Mouse (Mus musculus): ENCODE data around the gene Ifna7.
"Not testable (repeated sequence)": the region's sequence is repeated elsewhere in the genome, so short reads cannot be mapped to it uniquely, and the experiment has no call there.

Gene Ifna7

DNA sequence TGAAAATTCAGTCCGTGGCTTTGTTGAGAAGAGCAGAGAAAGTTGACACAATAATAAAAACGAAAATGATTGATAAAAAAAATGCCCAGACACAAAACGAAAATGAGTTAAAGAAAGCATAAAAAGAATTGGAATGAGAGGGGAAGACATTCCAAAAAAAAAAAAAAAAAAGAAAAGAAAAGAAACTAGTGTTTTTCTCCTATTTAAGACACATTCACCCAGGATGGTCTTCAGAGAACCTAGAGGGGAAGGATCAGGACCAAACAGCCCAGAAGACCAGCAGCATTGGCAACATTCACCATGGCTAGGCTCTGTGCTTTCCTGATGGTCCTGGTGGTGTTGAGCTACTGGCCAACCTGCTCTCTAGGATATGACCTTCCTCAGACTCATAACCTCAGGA is at the start of gene Ifna7:
Ifna7 (plus strand) TSS at position 301 of the 400 bp plus-strand sequence.
- DNase-seq (ENCODE audit: low spot score), result no peak

DNA sequence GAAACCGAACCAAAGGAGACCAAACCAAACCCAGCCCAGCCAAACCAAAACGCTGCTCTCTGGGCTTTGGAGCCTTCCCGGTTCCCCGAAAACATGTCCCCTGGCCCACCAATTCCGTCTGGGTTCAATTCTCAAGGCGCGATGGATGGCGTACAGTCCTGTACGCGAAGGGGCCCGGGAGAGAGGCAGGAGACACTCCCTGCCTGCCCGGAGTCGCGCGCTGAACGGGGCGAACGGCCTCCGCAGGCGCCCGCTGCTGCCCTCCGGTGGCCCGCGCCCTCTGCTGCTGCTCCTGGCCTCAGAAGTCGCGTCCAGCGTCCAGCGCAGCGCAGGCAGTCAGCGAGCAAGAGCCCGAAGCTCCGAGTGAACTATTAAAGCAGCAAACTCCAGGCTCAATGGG is 42.5 kb upstream of the Ifna7 start, which contains the start of gene Gm13290:
Gm13290 (plus strand) TSS at position 301 of the 400 bp plus-strand sequence.
- DNase-seq (ENCODE audit: low spot score), result not testable (repeated sequence)

DNA sequence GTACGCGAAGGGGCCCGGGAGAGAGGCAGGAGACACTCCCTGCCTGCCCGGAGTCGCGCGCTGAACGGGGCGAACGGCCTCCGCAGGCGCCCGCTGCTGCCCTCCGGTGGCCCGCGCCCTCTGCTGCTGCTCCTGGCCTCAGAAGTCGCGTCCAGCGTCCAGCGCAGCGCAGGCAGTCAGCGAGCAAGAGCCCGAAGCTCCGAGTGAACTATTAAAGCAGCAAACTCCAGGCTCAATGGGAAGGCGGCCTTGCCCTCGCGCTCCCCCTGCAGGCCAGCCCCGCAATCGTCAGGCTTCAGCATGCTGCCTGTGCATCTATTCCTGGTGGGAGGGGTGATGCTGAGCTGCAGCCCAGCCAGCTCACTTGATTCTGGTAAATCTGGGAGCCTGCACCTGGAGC is 39.4 kb upstream of the Ifna7 start, which contains the start of gene Gm13289:
Gm13289 (plus strand) TSS at position 301 of the 400 bp plus-strand sequence.
- not testable (repeated sequence) for DNase-seq (ENCODE audit: low spot score)

- not testable (repeated sequence) for DNase-seq (ENCODE audit: low spot score)
Measured at GRCm38 (mm10) chr4:88779550-88779949, 36.5 kb upstream of the Ifna7 start, which contains the start of gene Gm13272. TSS of gene Gm13272 (plus strand) at chr4:88779850.

DNA sequence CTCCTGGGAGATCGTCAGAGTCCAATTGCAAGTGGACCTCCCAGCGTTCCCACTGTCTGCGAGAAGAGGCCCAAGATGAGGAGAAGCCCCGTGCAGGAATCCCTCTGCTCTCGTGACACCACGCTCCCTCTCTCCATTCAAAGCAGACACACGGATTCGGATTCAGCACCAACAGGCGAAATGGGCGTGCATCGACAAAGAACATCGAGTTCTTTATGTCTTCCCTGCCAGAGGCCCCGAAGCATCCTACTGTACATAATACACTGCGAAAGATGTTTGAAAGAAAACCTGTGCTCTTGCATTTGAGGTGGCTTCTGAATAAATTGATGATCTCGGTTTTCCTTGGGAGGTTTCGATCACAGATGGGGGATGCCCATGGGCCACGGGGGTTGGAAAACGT is 35.7 kb upstream of the Ifna7 start:
- DNase-seq (ENCODE audit: low spot score), result not testable (repeated sequence)

GRCm38 (mm10) chr4:88781831-88782230 is 34.2 kb upstream of the Ifna7 start, which contains the start of gene Ifnz:
TSS of gene Ifnz (plus strand) at chr4:88782131.
- not testable (repeated sequence) for DNase-seq (ENCODE audit: low spot score)

DNA sequence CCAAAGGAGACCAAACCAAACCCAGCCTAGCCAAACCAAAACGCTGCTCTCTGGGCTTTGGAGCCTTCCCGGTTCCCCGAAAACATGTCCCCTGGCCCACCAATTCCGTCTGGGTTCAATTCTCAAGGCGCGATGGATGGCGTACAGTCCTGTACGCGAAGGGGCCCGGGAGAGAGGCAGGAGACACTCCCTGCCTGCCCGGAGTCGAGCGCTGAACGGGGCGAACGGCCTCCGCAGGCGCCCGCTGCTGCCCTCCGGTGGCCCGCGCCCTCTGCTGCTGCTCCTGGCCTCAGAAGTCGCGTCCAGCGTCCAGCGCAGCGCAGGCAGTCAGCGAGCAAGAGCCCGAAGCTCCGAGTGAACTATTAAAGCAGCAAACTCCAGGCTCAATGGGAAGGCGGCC is 33.7 kb upstream of the Ifna7 start:
- not testable (repeated sequence) for DNase-seq (ENCODE audit: low spot score)

DNA sequence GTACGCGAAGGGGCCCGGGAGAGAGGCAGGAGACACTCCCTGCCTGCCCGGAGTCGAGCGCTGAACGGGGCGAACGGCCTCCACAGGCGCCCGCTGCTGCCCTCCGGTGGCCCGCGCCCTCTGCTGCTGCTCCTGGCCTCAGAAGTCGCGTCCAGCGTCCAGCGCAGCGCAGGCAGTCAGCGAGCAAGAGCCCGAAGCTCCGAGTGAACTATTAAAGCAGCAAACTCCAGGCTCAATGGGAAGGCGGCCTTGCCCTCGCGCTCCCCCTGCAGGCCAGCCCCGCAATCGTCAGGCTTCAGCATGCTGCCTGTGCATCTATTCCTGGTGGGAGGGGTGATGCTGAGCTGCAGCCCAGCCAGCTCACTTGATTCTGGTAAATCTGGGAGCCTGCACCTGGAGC is 30.6 kb upstream of the Ifna7 start, which contains the start of gene Gm13276:
Gm13276 (plus strand) TSS at position 301 of the 400 bp plus-strand sequence.
- not testable (repeated sequence) for DNase-seq (ENCODE audit: low spot score)

GRCm38 (mm10) chr4:88788402-88788801 is 27.6 kb upstream of the Ifna7 start, which contains the start of gene Gm13277:
TSS of gene Gm13277 (plus strand) at chr4:88788632.
- peak; percentile 67 for DNase-seq (ENCODE audit: low spot score)

DNA sequence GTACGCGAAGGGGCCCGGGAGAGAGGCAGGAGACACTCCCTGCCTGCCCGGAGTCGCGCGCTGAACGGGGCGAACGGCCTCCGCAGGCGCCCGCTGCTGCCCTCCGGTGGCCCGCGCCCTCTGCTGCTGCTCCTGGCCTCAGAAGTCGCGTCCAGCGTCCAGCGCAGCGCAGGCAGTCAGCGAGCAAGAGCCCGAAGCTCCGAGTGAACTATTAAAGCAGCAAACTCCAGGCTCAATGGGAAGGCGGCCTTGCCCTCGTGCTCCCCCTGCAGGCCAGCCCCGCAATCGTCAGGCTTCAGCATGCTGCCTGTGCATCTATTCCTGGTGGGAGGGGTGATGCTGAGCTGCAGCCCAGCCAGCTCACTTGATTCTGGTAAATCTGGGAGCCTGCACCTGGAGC is 24.8 kb upstream of the Ifna7 start, which contains the start of gene Gm13278:
Gm13278 (plus strand) TSS at position 301 of the 400 bp plus-strand sequence.
- DNase-seq (ENCODE audit: low spot score), result not testable (repeated sequence)

GRCm38 (mm10) chr4:88793936-88794675 is 21.9 kb upstream of the Ifna7 start, which contains the start of gene Gm13275:
TSS of gene Gm13275 (plus strand) at chr4:88794487.
- DNase-seq (ENCODE audit: low spot score), result peak; percentile 72

GRCm38 (mm10) chr4:88797097-88797496 is 18.9 kb upstream of the Ifna7 start, which contains the start of gene Gm13279:
TSS of gene Gm13279 (plus strand) at chr4:88797397.
- DNase-seq (ENCODE audit: low spot score), result not testable (repeated sequence)

GRCm38 (mm10) chr4:88799365-88799764 is 16.7 kb upstream of the Ifna7 start, which contains the start of gene Gm13285:
TSS of gene Gm13285 (plus strand) at chr4:88799665.
- not testable (repeated sequence) for DNase-seq (ENCODE audit: low spot score)

DNA sequence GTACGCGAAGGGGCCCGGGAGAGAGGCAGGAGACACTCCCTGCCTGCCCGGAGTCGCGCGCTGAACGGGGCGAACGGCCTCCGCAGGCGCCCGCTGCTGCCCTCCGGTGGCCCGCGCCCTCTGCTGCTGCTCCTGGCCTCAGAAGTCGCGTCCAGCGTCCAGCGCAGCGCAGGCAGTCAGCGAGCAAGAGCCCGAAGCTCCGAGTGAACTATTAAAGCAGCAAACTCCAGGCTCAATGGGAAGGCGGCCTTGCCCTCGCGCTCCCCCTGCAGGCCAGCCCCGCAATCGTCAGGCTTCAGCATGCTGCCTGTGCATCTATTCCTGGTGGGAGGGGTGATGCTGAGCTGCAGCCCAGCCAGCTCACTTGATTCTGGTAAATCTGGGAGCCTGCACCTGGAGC is 13.1 kb upstream of the Ifna7 start, which contains the start of gene Gm13287:
Gm13287 (plus strand) TSS at position 301 of the 400 bp plus-strand sequence.
- DNase-seq (ENCODE audit: low spot score), result not testable (repeated sequence)

- DNase-seq (ENCODE audit: low spot score), result not testable (repeated sequence)
Measured at GRCm38 (mm10) chr4:88805231-88805630, 10.8 kb upstream of the Ifna7 start, which contains the start of gene Gm13288. TSS of gene Gm13288 (plus strand) at chr4:88805531.

DNA sequence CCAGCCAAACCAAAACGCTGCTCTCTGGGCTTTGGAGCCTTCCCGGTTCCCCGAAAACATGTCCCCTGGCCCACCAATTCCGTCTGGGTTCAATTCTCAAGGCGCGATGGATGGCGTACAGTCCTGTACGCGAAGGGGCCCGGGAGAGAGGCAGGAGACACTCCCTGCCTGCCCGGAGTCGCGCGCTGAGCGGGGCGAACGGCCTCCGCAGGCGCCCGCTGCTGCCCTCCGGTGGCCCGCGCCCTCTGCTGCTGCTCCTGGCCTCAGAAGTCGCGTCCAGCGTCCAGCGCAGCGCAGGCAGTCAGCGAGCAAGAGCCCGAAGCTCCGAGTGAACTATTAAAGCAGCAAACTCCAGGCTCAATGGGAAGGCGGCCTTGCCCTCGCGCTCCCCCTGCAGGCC is 10.3 kb upstream of the Ifna7 start:
- not testable (repeated sequence) for DNase-seq (ENCODE audit: low spot score)

DNA sequence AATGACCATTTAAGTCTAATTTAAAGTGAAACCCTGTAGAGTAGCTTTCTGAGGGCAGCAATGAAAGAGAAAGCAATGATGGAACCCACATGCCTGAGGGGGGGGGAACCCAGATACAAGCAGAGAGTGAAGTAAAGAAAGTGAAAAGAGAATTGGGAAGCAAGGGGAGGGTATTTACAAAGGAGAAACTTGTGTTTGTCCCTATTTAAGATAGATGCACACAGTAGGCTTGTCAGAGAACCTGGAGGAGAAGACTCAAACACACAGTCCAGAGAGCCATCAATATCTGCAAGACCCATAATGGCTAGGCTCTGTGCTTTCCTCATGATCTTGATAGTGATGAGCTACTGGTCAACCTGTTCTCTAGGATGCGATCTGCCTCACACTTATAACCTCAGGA is 3.6 kb downstream of the Ifna7 start, which contains the start of gene Ifna11:
Ifna11 (plus strand) TSS at position 301 of the 400 bp plus-strand sequence.
- no peak for DNase-seq (ENCODE audit: low spot score)

DNA sequence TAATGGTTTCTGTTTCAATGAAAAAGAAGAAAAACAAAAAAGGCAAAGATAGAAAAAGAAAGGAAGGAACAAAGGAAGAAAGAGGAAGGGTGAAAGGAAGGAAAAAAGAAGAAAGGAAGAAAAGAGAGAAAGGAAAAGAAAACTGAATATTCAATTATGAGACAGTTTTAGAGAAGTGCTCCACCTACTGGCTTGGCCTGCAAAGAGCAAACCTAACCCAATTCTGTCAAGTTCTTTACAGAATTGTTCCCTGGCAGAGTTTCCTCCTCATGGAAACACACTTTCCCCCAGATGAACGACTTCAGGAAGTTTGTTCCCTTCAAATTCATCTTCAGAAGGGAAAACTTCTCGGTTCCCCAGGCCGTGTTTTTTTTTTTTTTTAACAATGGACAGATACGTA is 7.0 kb downstream of the Ifna7 start:
- DNase-seq (ENCODE audit: low spot score), result no peak

- not testable (repeated sequence) for DNase-seq (ENCODE audit: low spot score)
Measured at GRCm38 (mm10) chr4:88827116-88827515, 11.1 kb downstream of the Ifna7 start, which contains the start of gene Ifna6. TSS of gene Ifna6 (plus strand) at chr4:88827416.

DNA sequence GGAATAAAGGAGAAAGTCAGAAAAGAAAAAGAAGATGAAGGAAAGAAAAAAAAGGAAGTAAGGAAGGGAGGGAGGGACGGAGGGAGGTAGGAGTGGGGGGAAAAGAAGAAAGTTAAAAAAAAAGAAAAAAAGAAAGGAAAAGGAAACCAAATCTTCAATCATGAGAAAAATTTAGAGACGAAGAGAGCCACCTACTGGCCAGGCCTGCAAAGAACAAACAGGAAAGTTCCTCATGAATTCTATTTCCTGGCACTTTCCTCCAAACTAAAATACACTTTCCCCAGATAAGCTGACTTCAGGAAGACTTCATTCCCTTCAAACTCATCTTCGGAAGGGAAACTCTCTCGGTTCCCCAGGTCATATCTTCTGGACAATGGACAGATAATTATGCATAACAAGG is 14.5 kb downstream of the Ifna7 start:
- DNase-seq (ENCODE audit: low spot score), result peak; percentile 26

GRCm38 (mm10) chr4:88835225-88835624 is 19.2 kb downstream of the Ifna7 start, which contains the start of gene Ifna5:
TSS of gene Ifna5 (plus strand) at chr4:88835525.
- not testable (repeated sequence) for DNase-seq (ENCODE audit: low spot score)

GRCm38 (mm10) chr4:88838828-88839227 is 22.8 kb downstream of the Ifna7 start:
- no peak for DNase-seq (ENCODE audit: low spot score)
